Mouse (Mus musculus): Measurements from ENCODE around the gene Plekhs1. TPM values are rescaled to one million over a fixed set of nuclear protein-coding genes. Genes with fewer than 3 reads are reported as not detected.

The Plekhs1 gene
- total RNA-seq (2017) = not detected in 2 replicates

DNA sequence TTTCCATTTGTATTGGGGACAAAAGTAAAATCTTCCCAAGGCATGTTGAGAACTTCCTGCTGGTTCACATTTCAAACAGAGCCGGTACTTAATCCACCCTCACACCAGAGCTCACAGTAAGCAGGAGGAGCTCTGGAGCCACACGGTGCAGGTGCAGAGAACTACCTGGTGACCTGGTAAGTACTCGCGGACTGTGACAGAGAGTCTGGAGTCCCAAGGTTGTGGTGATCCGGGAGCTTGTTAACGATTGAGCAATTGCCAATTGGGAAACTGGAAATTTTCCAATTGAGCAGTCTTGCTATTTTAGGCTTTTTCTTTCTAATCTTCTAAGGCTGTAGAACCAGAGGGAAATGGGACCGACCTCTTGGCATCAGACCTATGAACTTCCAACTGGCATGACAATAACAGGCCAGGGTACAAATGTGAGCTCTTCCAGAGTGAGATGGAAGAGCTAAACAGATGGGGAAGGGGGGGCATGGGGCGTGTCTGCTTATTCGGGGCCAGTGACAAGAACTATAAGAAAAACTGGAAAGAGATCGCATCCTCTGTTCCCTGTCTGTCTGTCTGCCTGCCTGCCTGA is at the start of gene Plekhs1:
Gene Plekhs1 (plus strand): TSS at position 119 of the 580 bp plus-strand sequence.
- ATAC-seq (replicated peaks; ENCODE audit: low read depth, poor library complexity, severe bottlenecking) = no peak

DNA sequence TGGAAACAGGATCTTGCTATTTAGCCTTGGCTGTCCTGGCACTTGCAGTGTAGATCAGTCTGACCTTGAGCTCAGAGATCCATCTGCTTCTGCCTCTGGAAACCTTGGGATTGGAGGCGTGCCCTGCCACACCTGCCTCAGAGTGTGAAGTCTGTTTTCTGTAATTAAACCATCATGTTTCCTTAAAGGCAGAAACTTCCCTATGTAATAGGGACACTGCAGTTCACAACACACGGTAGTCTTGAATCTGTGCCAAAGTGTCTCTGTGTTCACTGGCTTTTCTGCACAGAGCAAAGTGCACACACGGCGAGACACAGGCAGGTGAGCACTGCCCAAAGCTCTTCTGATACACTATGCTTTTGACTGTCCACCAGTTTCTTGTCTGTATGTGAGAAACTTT is 43.0 kb upstream of the Plekhs1 start:
- no peak for ATAC-seq (replicated peaks; ENCODE audit: low read depth, poor library complexity, severe bottlenecking)

DNA sequence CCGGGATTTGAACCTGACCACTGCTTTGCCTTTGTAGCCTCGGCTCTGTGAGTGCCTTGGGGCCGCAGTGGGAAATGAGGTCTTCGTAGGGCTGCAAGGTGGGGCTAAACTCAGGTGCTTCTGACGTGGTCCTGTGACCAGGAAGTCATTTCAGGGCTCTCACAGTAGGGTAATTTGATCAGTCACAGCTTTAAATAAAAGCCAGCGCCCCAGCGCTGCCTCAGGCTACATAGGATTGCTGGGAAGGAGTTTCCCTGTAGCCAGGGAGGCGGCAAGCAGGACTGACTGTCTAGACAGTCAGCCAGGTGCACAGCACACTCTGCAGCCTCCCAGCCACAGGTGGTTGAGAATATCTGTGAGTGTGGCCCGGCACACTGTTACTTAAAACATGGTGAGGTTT is 42.0 kb upstream of the Plekhs1 start:
- ATAC-seq (replicated peaks; ENCODE audit: low read depth, poor library complexity, severe bottlenecking) = no peak

DNA sequence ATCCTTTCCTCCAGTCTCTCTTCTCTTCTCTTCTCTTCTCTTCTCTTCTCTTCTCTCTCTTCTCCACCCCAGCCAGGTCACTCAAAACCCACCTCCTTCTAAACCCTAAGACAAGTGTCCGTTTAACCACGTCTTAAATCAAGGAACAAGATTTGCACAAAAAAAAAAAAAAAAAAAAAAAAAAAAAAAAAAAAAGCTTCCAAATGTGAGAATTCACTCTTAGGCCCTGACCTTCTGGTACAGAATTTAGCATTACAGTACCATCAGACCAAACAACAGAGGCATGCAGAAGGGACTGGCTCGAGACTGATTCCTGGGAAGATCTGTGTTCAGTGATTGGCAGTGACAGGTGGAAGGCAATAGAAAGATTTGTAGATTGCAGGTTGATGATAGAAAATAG is 41.1 kb upstream of the Plekhs1 start:
- ATAC-seq (replicated peaks; ENCODE audit: low read depth, poor library complexity, severe bottlenecking) = no peak

DNA sequence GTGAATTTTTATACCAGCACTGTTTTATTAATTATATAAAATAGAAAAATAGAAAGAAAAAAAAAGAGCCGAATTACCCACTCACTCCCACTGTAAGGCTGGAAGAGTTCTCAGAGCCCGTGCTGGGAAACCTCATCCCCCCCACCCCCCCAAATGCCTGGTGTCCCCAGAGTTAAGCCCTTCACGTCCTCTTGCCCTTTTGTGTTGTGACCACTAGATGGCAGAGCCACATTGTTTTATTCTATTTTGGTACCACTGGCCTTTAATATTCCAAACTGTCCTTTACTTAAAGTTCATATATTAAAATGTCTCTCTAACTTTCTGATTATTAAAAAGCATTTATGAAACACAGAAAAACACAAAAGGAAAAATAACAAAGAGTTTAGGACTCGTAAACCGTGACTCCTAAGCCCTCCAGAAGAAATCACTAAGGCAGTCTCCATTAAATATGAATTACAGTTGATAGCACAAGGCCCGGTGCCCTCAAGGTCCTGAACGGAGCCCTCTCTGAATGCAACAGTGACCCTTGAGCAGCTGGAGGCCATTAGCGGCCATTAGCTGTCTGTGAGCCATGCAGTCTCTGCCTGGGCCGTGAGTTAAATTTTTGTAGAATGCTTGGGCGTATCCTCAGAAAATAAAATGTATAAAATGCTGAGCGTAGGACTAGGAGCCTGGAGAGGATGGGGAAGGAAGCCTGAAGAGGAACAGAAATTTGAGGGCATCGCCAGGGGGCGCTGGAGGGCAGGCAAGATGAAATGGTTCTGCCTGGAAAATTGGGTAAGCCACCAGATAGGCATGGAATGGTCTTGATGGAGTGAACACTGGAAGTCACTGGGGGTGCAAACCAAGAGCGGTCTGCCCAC is 38.7 kb upstream of the Plekhs1 start:
- peak; percentile 65; the same call in 1 of the 2 replicates for ATAC-seq (replicated peaks; ENCODE audit: low read depth, poor library complexity, severe bottlenecking)

DNA sequence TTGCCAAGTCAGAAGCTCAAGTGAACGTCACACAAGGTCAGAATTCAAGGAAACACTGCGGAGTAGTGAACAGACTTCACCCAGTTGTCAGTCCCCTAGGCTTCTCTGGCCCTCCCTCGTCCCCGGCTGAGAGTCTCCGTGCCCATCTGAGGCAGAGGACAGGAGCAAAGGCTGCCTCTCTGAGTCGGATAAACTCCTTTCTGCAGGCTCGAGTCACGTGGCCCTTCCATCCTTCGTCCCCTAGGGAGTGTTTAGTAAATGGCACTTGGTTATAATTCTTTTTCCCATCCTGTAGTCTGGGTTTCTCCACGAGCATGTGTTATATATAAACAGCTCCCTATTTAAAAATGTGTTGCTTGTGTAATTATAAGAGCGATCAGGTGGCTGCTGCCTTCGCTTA is 38.1 kb upstream of the Plekhs1 start:
- no peak for ATAC-seq (replicated peaks; ENCODE audit: low read depth, poor library complexity, severe bottlenecking)

DNA sequence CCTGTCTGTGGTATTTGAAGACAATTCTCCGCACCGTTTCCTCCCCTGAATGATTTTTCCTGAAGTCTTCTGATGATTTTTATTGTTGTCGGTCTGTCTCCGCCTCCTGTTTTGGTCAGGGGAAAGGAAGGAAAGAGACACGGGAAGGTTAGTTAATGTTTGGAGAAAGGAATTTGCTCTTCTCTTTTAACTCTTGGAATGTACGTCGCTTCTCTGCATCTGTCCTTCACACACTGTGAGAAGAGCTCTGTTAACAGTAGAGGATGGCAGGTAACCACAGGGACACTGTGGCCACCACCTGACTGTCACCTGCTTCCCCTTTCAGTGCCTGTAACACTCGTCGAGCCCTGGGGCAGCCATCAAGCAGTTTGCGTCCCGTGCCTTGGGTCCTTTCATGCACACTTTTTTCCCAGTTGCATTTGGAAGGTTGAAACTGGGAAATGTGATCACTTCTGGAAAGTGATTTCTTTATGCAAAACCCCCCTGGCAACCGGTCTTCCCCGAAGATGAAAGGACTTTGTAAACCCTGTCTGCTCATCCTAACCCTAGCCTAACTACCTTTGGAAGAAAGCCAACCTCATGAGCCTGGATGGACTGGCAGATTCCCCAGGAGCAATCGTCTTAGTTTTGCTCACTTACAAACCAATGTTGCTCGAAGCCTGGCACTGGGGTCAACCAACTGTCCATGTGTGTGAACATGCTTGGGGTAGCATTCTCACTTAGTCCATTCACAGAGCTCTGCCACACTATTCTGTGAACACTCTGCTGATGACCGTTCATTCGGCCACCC is 36.6 kb upstream of the Plekhs1 start:
- no peak for ATAC-seq (replicated peaks; ENCODE audit: low read depth, poor library complexity, severe bottlenecking)

DNA sequence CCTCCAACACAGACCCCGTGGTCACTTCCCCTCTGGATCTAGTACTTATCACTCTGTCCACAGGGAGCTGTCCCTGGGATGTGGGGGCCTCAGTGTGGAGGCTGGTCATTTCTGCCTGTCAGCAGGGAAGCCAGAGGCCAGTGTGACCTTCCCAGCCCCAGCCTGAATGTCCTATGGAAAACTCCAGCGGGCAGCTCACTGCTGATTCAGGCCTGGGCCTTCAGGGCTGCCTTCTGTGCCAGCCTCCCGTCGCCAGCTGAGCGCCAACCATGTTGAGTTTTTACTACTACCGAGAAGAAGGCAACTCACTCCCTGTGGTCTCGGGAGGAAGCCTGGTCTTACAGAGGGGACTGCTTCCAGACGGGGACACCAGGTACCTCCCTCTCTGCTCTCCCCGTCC is 35.9 kb upstream of the Plekhs1 start:
- ATAC-seq (replicated peaks; ENCODE audit: low read depth, poor library complexity, severe bottlenecking) = no peak

DNA sequence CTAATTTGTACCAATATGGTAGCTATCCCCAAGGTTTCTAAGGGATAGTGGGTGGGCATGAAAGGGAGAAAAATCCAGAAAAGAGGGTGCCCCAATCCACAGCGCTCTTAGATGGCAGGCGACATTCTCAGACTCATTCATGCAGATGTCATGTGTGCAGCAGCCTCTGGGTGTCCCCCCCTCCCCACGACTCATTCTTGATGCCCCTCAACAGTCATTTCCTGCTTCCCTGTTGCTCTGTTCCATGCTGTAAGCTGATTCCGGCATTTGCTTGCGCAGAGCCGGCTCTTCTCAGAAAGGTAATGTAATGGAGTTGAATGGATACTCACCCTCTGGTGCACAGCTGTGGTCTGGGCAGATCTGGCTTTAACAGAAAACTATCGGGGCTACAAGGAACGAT is 31.1 kb upstream of the Plekhs1 start:
- ATAC-seq (replicated peaks; ENCODE audit: low read depth, poor library complexity, severe bottlenecking) = no peak

DNA sequence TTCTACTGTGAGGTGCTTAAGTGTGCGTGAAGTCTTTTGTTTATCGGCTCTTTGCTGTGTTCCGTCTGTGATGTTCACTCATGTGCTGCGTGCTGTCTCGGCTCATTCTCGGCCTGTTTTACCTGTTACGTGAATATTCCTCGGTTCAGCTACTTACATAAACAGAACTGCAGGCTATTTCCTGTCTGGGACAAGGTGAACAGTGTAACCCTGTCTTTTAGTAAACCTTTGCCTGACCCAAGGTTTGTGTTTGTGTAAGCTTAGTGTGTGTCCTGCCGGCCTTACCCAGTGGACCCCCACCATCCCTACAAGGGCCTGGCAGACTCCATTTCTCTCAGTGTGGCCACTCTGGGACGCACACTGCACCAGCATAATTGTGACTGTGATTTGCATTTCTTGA is 28.7 kb upstream of the Plekhs1 start:
- no peak for ATAC-seq (replicated peaks; ENCODE audit: low read depth, poor library complexity, severe bottlenecking)

DNA sequence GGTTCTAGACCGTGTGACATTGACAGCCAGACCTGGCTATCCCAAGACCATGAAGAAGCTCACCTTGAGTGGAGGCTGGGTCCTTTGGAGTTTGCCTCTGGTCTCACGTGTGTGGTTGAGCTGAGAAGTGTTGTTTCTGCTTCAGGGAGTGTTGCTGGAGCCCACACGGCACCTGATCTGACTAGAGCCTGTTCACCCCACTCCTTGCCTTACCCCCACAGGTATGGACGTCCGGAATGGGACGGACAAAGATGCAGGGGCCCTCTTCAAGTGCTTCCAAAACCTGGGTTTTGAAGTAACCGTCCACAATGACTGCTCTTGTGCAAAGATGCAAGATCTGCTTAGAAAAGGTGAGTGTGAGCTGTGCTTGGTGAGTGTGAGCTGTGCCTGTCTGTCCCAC is 27.9 kb upstream of the Plekhs1 start:
- no peak for ATAC-seq (replicated peaks; ENCODE audit: low read depth, poor library complexity, severe bottlenecking)

DNA sequence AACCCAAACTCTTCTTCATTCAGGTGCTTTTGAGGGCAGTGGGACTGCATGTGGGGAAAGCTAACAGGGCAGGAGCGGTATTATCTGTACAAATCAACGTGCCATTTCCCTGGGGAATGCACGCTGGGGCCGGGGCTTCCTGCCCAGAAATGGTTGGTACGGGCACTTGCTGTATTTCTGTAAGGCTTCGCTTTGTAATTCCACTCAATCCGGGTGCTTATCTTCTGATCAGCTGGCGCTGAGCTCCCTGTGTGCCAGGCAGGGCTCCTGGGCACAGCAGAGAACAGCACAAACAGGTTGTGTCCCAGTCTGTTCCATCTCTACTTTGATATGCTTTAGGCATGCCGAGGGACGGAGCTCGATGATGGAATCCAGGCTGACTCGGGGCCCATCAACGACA is 25.1 kb upstream of the Plekhs1 start:
- ATAC-seq (replicated peaks; ENCODE audit: low read depth, poor library complexity, severe bottlenecking) = no peak

DNA sequence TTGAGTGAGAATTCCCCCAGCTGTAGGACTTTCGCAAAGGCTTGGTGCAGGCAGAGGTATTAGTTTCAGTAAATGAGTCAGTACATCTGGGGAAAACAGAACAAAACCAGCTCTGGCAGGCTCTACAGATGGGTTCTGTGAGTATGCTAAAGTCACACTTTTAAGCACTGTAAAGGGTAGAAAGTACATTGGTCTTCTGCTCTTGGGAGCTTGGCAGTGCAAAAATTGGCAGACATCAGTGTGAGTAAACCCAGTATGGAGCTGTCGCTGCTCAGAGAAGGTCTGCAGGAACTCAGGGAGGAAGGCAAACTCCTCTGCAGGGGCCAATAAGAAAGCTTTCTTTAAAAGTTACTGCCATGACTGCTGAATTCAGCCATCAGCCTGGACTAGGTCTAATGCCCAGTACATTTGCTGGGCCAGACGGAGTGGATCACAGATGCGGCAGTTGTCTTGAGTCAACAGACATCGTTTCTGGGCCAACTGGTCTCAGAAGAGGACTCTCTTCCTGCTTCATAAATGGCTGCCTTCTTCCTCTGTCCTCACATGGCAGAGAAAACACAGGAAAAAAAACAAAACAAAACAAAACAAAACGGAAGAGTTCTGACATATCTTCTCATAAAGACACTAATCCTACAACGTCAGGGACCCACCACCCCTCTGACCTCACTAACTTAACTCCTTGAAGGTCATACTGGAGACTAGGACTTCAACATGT is 22.9 kb upstream of the Plekhs1 start:
- no peak for ATAC-seq (replicated peaks; ENCODE audit: low read depth, poor library complexity, severe bottlenecking)

DNA sequence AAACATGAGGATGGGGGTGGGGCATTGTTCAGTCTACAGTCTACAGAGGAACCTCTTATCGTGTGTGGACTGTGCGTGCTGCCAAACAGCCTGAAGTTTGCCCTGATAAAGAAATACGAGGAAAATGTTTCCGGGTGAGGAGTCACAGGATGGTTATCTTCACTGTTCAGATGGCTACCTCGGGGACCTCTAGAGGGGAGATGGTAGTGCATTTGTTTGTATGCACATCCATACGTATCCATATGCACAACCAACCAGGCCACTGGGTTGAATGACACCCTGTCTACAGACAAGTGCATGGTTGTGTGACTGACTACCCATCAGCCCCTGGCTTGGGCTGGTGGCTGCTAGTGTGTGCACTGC is 22.4 kb upstream of the Plekhs1 start:
- ATAC-seq (replicated peaks; ENCODE audit: low read depth, poor library complexity, severe bottlenecking) = peak; percentile 54; the same call in 1 of the 2 replicates

DNA sequence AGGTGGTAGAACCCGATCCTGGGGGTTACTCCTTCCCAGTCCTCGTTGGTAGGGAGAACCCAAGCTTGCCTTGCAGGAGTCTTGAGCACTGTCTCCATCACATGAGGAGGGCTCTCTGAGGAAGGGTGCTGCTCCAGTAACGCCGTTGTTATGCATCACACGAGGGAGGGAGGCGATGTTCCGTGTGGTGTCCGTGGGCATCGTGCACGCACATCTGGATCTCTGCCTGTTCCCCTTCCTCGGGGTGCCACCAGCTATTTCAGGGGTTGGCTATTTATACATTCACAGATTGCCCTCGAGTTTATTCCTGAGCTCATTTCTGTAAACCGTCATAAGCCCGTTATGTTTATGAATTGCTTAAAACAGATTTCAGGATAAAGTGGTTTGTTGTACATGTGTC is 18.0 kb upstream of the Plekhs1 start:
- no peak for ATAC-seq (replicated peaks; ENCODE audit: low read depth, poor library complexity, severe bottlenecking)

DNA sequence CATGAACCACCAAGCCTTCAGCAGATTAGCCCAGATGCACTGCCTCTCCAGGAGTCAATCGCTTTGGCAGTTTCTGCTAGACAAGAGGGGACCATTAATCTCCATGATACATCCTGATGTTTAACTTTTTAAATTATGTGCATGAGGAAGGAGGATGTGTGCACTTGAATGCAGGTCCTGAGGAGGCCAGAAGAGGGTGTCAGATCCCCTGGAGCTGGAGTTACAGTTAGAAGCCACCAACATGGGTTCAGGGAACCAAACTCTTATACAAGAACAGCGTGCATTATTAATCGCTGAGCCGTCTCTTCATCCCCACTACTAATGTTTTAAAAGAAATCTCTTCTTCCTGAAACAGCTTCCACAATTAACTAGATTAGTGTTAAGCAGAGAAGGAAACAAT is 12.7 kb upstream of the Plekhs1 start:
- ATAC-seq (replicated peaks; ENCODE audit: low read depth, poor library complexity, severe bottlenecking) = no peak

DNA sequence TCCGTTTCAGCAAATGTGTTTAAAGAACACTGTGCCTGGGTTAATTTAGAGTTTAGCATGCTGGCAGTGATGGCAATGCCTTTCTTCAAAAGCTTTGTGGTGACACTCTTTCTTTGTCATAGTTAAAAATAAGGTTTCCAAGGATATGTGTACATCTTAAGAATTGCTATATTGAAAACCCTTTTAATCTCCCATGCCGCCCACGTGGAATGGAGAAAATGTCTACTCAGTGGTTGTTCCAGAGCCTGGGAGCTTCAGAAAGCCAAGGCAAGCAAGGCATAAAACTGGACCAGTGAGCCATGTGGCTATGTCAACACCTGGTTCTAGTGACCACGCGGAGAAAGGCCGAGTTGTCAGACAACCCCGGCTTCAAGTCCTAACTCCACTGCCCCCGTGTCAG is 11.9 kb upstream of the Plekhs1 start:
- ATAC-seq (replicated peaks; ENCODE audit: low read depth, poor library complexity, severe bottlenecking) = no peak

DNA sequence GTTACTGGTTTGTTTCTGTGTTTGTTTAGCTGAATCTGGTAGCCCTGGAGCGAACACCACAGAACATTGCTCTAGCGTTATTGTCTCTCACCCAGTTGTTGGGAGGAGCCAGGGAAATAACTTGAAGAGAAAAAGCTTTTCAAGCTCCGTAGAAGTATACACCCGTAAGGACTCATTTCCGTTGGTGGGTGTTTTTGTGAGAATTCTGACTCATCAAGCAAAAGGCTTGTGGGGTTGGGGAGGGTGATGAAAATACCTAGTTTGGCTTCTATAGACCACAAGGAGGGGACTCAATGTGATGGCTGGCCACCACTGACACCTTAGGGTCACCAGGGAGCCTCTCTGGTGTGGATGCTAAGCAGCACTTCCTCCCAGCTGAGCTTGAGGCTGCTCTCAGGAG is 10.5 kb upstream of the Plekhs1 start:
- no peak for ATAC-seq (replicated peaks; ENCODE audit: low read depth, poor library complexity, severe bottlenecking)

DNA sequence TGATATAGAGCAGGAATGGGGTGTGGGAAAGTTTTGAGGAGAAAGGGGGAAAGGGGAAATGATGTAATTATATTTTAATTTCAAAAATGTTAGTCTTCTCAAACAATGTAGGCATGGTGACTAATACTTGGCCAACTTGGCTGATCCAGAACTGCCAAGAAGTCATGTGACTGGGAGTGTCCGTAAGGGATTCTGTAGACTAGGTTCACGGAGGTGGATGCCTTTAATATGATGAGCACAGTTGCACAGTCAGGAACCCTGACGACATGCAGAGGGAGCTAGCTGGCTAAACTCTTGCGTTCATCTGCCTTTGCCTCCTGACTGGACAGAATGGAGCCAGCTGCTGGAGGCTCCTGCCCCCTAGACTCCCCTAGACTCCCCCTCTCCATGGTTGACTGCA is 9.6 kb upstream of the Plekhs1 start:
- no peak for ATAC-seq (replicated peaks; ENCODE audit: low read depth, poor library complexity, severe bottlenecking)

DNA sequence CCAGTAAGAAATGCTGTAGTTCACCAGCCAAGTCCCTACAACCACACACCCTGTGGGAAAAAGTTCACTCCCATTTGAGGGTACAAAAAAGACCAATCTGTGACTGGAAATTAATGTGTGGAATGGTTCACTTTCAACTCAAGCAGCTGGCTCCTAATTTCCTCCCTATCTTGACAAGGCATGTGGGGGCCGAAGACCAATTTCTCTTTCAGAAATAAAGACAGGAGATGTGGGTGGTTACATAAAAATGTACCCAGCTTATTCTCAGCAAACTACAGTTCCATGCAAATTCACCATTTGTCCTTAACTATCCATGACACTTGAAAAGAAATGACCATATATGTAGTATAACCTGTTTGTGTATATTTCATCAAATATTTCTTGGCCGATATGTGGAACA is 9.0 kb upstream of the Plekhs1 start:
- ATAC-seq (replicated peaks; ENCODE audit: low read depth, poor library complexity, severe bottlenecking) = no peak

DNA sequence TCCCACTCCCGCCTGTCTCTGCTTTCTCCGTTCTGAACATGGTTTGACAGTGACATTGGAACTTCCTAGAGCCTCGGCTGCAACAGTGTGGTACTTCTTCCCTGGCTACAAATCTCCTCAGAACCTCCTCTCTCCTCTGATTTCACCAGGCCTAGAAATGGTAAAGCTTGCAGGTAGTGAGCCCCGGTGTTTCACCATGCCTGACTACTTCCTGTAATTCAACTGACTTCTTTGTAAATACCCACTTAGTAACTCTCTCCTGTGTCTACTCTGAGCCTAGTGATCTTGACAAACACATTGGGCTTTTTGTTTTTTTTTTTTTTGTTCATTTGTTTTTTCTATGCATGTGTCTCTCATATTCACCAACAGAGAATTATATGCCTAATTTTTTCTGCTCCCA is 6.6 kb upstream of the Plekhs1 start:
- ATAC-seq (replicated peaks; ENCODE audit: low read depth, poor library complexity, severe bottlenecking) = no peak
